Mouse (Mus musculus) intestine, postnatal 0 days (tissue): ENCODE data around the gene Elmsan1. TPM values are rescaled to one million over a fixed set of nuclear protein-coding genes. Genes with fewer than 3 reads are reported as not detected.

Experiments
- ATAC-seq: fragments of 200-750 bp; cut with Nextera tagmentation; 2 replicates; pipeline ENCODE4 v1.8.0; 2017; ENCODE audit warnings: mild to moderate bottlenecking, moderate TSS enrichment, moderate library complexity
- H3K27ac ChIP-seq: fragments of 300-500 bp; sonication (generic); 2 replicates; pipeline ENCODE4 v1.5.1; 2014; ENCODE audit warnings: mild to moderate bottlenecking, low read depth, low read length, moderate library complexity
- H3K27me3 ChIP-seq: fragments of 300-500 bp; sonication (generic); replicated peaks from 2 replicates; pipeline ENCODE4 v1.6.1; 2014; ENCODE audit warnings: low read length, mixed read lengths; ENCODE audit not compliant: control insufficient read depth, insufficient read depth
- H3K36me3 ChIP-seq: fragments of 300-500 bp; sonication (generic); 2 replicates; pipeline ENCODE4 v1.6.1; 2014; ENCODE audit warnings: mild to moderate bottlenecking, moderate library complexity; ENCODE audit not compliant: control insufficient read depth, insufficient read depth
- H3K4me1 ChIP-seq: fragments of 300-500 bp; sonication (generic); replicated peaks from 2 replicates; pipeline ENCODE4 v1.6.1; 2014; ENCODE audit warnings: antibody characterized with exemption, low read length, mixed read lengths; ENCODE audit not compliant: control insufficient read depth, insufficient read depth
- H3K4me2 ChIP-seq: fragments of 300-500 bp; sonication (generic); replicated peaks from 2 replicates; pipeline ENCODE4 v1.6.1; 2014; ENCODE audit warnings: low read depth, mild to moderate bottlenecking, moderate library complexity
- H3K4me3 ChIP-seq: fragments of 300-500 bp; sonication (generic); 2 replicates; pipeline ENCODE4 v1.5.1; 2014; ENCODE audit warnings: low read depth, low read length
- H3K9ac ChIP-seq: fragments of 300-500 bp; sonication (generic); 2 replicates; pipeline ENCODE4 v1.6.1; 2014; ENCODE audit warnings: mild to moderate bottlenecking, low read depth, low read length
- H3K9me3 ChIP-seq: fragments of 300-500 bp; sonication (generic); 2 replicates; pipeline ENCODE4 v1.6.1; 2016; ENCODE audit warnings: mixed run types; ENCODE audit not compliant: control insufficient read depth
- CTCF ChIP-seq: sonication (generic); IDR thresholded peaks from 2 replicates; pipeline ENCODE4 v1.5.1; 2016; ENCODE audit warnings: low read depth, mild to moderate bottlenecking, control low read depth, antibody characterized with exemption, moderate library complexity
- WGBS: fragments of 180-500 bp; shearing (Covaris S2); extraction: QIAGEN DNeasy Blood & Tissue Kit; methylation state at CpG from one replicate; pipeline ENCODE4 v1.1.7; 2014; 5-methylcytosine and 5-hydroxymethylcytosine counted together
- polyA plus RNA-seq: library from polyadenylated mRNA; unstranded; fragments of >200 nt; fragmentation: Nextera tagmentation; extraction: Ambion mirVana; gene quantifications from 2 replicates; pipeline ENCODE4 v1.2.1, GENCODE M21; 2015

Gene Elmsan1
- polyA plus RNA-seq, 1 experiment from 2014 or later, result 4.9 TPM

- H3K9me3 ChIP-seq, result no peaks in the 10 kb centered on the region
- H3K4me2 ChIP-seq, result peak overlapping the region; percentile 65
- peak overlapping the region; percentile 93 for H3K27ac ChIP-seq
- H3K36me3 ChIP-seq, result peaks cover 27% of the 10 kb centered on the region
- 11% methylated on average over 12 of the region's 13 CpGs for WGBS
- no peak for TF ChIP-seq CTCF
- 0 out of 2 replicates have a peak overlapping the region, but pooled peaks have one; percentile 19 for H3K9ac ChIP-seq
- peaks cover 61% of the 10 kb centered on the region for H3K4me1 ChIP-seq
- H3K4me3 ChIP-seq, result peak overlapping the region; percentile 36; the same call in 1 of the 2 replicates
- no peak for ATAC-seq
- H3K27me3 ChIP-seq, result no peaks in the 10 kb centered on the region
Observed at GRCm38 (mm10) chr12:84176126-84176769, 42.4 kb downstream of the Elmsan1 start.

GRCm38 (mm10) chr12:84175659-84176061 lies 43.0 kb downstream of the Elmsan1 start:
- peaks cover 27% of the 10 kb centered on the region for H3K36me3 ChIP-seq
- no peaks in the 10 kb centered on the region for H3K27me3 ChIP-seq
- peak overlapping the region; percentile 65 for H3K4me2 ChIP-seq
- peaks cover 55% of the 10 kb centered on the region for H3K4me1 ChIP-seq
- no peaks in the 10 kb centered on the region for H3K9me3 ChIP-seq
- under 1% methylated on average over 19 of the region's 20 CpGs for WGBS
- peak; percentile 70 for ATAC-seq
- 0 out of 2 replicates have a peak overlapping the region, but pooled peaks have one; percentile 19 for H3K9ac ChIP-seq
- H3K27ac ChIP-seq, result peak overlapping the region; percentile 93
- peak overlapping the region; percentile 36 for H3K4me3 ChIP-seq
- TF ChIP-seq CTCF, result peak; percentile 30

- peak; percentile 52 for ATAC-seq
- TF ChIP-seq CTCF, result no peak
- H3K4me3 ChIP-seq, result 0 out of 2 replicates have a peak overlapping the region, but pooled peaks have one; percentile 36
- peaks cover 47% of the 10 kb centered on the region for H3K4me1 ChIP-seq
- WGBS, result 29% methylated on average over 6 of the region's 6 CpGs
- H3K27ac ChIP-seq, result peak overlapping the region; percentile 93
- H3K9ac ChIP-seq, result 0 out of 2 replicates have a peak overlapping the region, but pooled peaks have one; percentile 19
- H3K27me3 ChIP-seq, result no peaks in the 10 kb centered on the region
- H3K4me2 ChIP-seq, result peak overlapping the region; percentile 65
- no peaks in the 10 kb centered on the region for H3K9me3 ChIP-seq
- H3K36me3 ChIP-seq, result peaks cover 27% of the 10 kb centered on the region
Observed at GRCm38 (mm10) chr12:84174871-84175270, 43.8 kb downstream of the Elmsan1 start.

- Histone ChIP-seq H3K27ac (peak overlapping the region; percentile 93), H3K9me3 (no peaks in the 10 kb centered on the region), H3K4me1 (peaks cover 46% of the 10 kb centered on the region), H3K27me3 (no peaks in the 10 kb centered on the region), H3K4me3 (no peak overlapping the region), H3K36me3 (peaks cover 31% of the 10 kb centered on the region), H3K9ac (0 out of 2 replicates have a peak overlapping the region, but pooled peaks have one; percentile 22), H3K4me2 (peak overlapping the region; percentile 65)
- peak; percentile 51 for ATAC-seq
- WGBS, result 34% methylated on average over 9 of the region's 9 CpGs
- TF ChIP-seq CTCF, result no peak
Observed at GRCm38 (mm10) chr12:84174190-84174811, 44.4 kb downstream of the Elmsan1 start.

- no peak for ATAC-seq
- no peak overlapping the region for H3K4me3 ChIP-seq
- H3K4me2 ChIP-seq, result peak overlapping the region; percentile 65
- peaks cover 31% of the 10 kb centered on the region for H3K36me3 ChIP-seq
- TF ChIP-seq CTCF, result no peak
- peaks cover 39% of the 10 kb centered on the region for H3K4me1 ChIP-seq
- H3K27me3 ChIP-seq, result no peaks in the 10 kb centered on the region
- H3K9me3 ChIP-seq, result no peaks in the 10 kb centered on the region
- H3K27ac ChIP-seq, result peak overlapping the region; percentile 93
- WGBS, result 77% methylated on average over 13 of the region's 13 CpGs
- H3K9ac ChIP-seq, result peak overlapping the region; percentile 22; the same call in 1 of the 2 replicates
Observed at GRCm38 (mm10) chr12:84173309-84173915, 45.3 kb downstream of the Elmsan1 start.

- H3K27me3 ChIP-seq, result no peaks in the 10 kb centered on the region
- ATAC-seq, result no peak
- no peak overlapping the region for H3K9ac ChIP-seq
- H3K4me1 ChIP-seq, result peaks cover 34% of the 10 kb centered on the region
- peaks cover 31% of the 10 kb centered on the region for H3K36me3 ChIP-seq
- no peak for TF ChIP-seq CTCF
- 93% methylated on average over 17 of the region's 17 CpGs for WGBS
- H3K9me3 ChIP-seq, result no peaks in the 10 kb centered on the region
- no peak overlapping the region for H3K27ac ChIP-seq
- H3K4me3 ChIP-seq, result no peak overlapping the region
- H3K4me2 ChIP-seq, result no peak overlapping the region
Observed at GRCm38 (mm10) chr12:84172862-84173261, 45.8 kb downstream of the Elmsan1 start.
